20 mouse cellular contexts compared by ENCODE assay signal in the genomic region with DNA sequence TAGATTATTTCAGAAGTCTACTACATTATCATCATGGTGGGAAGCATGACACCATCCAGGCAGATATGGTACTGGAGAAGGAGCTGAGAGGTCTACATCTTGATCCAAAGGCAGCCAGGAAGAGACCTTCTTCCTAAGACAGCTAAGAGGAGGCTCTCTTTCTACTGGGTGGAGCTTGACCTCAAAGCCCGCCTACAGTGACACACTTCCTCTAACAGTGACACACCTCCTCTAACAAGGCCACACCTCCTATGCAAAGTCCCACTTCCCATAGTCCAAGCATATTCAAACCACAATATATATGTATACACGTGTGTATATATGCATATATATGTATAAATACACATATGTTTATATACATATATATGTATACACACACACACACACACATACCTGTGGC. TPM values are rescaled to one million over a fixed set of nuclear protein-coding genes. Genes with fewer than 3 reads are reported as not detected.
DNase-seq lines count a peak whose midpoint lies in the region; ATAC-seq and TF ChIP-seq lines count a peak whose summit lies in the region.
"Had no signal": no experiment of that assay in that cellular context is flagged by ENCODE, and none has a peak within 500 bp of the region (broad histone marks: within the 10 kb centered on the region; RNA-seq: fewer than 3 reads in every experiment).

No protein-coding gene starts in this region.

- H3K27ac ChIP-seq in liver, embryonic 12.5 days = no peak overlapping the region
- H3K27ac ChIP-seq in thymus, adult 2 months (ENCODE audit: control insufficient read depth, insufficient read depth, low read length) = no peak overlapping the region
- H3K27ac ChIP-seq: heart, embryonic 10.5 days; hindbrain, embryonic 10.5 days; intestine, embryonic 15.5 days; midbrain, embryonic 15.5 days; neural tube, embryonic 15.5 days had no signal

- H3K4me2 ChIP-seq in liver, embryonic 12.5 days = no peak overlapping the region
- H3K4me2 ChIP-seq: intestine, embryonic 15.5 days; midbrain, embryonic 15.5 days; neural tube, embryonic 15.5 days had no signal

- 77% methylated on average over 2 of the region's 2 CpGs for WGBS in liver, embryonic 12.5 days (ENCODE audit: insufficient replicate concordance)
- WGBS in thymus, adult 2 months = 98% methylated on average over 2 of the region's 2 CpGs

- peaks cover 40% of the 10 kb centered on the region for H3K4me1 ChIP-seq in liver, embryonic 12.5 days
- H3K4me1 ChIP-seq in thymus, adult 2 months (replicated peaks; ENCODE audit: control insufficient read depth, insufficient read depth, low read length) = no peaks in the 10 kb centered on the region
- H3K4me1 ChIP-seq: heart, embryonic 10.5 days; intestine, embryonic 15.5 days; midbrain, embryonic 15.5 days had no signal

- DNase-seq in A20 (ENCODE audit: low read depth, low spot score) = peak; percentile 27
- peak; percentile 6 for DNase-seq in MEL-GATA-1-ER (ENCODE audit: extremely low read depth, low read depth)
- no peak for DNase-seq in cerebellum, adult 8-10 months
- no peak for DNase-seq in thymus, adult 2 months
- DNase-seq in layer of hippocampus, postnatal 36 days = no peak
- DNase-seq: cerebellum, adult 2 months; cerebellum, postnatal 36 days; kidney, adult 8-10 months; kidney, postnatal 10 days; lung, adult 18-20 months; thymus, postnatal 4 days had no signal

- TF ChIP-seq CTCF in thymus, adult 2 months (IDR thresholded peaks at IDR 0.05; ENCODE audit: borderline replicate concordance, control insufficient read depth, extremely low read depth, insufficient read depth, low read length, poor library complexity) = no peak

- H3K9ac ChIP-seq in liver, embryonic 12.5 days = no peak overlapping the region
- H3K9ac ChIP-seq: intestine, embryonic 15.5 days; midbrain, embryonic 15.5 days; neural tube, embryonic 15.5 days had no signal

- no peaks in the 10 kb centered on the region for H3K9me3 ChIP-seq in liver, embryonic 12.5 days (replicated peaks)
- H3K9me3 ChIP-seq: heart, embryonic 10.5 days; hindbrain, embryonic 10.5 days; intestine, embryonic 15.5 days; midbrain, embryonic 15.5 days; neural tube, embryonic 15.5 days had no signal

- peaks cover 77% of the 10 kb centered on the region for H3K36me3 ChIP-seq in liver, embryonic 12.5 days
- no peaks in the 10 kb centered on the region for H3K36me3 ChIP-seq in thymus, adult 2 months (ENCODE audit: control insufficient read depth, insufficient read depth, low read length)
- H3K36me3 ChIP-seq: intestine, embryonic 15.5 days had no signal

- ATAC-seq in liver, embryonic 12.5 days = peak; percentile 69
- ATAC-seq in megakaryocyte, adult 5-6 weeks (ENCODE audit: poor library complexity, severe bottlenecking) = peak; percentile 67
- ATAC-seq: forebrain, embryonic 14.5 days; hindbrain, embryonic 16.5 days; intestine, embryonic 15.5 days; midbrain, embryonic 15.5 days had no signal

- TF ChIP-seq POLR2A in thymus, adult 2 months (IDR thresholded peaks at IDR 0.05; ENCODE audit: control insufficient read depth, extremely low read depth, insufficient read depth, low read length, poor library complexity) = no peak

- H3K27me3 ChIP-seq in liver, embryonic 12.5 days (replicated peaks) = no peaks in the 10 kb centered on the region
- H3K27me3 ChIP-seq in thymus, adult 2 months (ENCODE audit: control insufficient read depth, insufficient read depth, low read length) = no peaks in the 10 kb centered on the region
- H3K27me3 ChIP-seq: intestine, embryonic 15.5 days; midbrain, embryonic 15.5 days; neural tube, embryonic 15.5 days had no signal

- H3K4me3 ChIP-seq in liver, embryonic 12.5 days = no peak overlapping the region
- no peak overlapping the region for H3K4me3 ChIP-seq in thymus, adult 2 months (ENCODE audit: control insufficient read depth, insufficient read depth, low read length)
- H3K4me3 ChIP-seq: heart, embryonic 10.5 days; hindbrain, embryonic 10.5 days; intestine, embryonic 15.5 days; midbrain, embryonic 15.5 days; neural tube, embryonic 15.5 days had no signal

RNA-seq across cellular contexts. Expression of a gene that starts 32.5 kb away (rescaled TPM):
- polyA plus RNA-seq in liver, embryonic 12.5 days (2016; fragmentation: Nextera tagmentation; extraction: Ambion mirVana) = 31.6 and 35.2 TPM in 2 replicates
- total RNA-seq in megakaryocyte, adult 5-6 weeks (2015) = 8.9 and 12.8 TPM in 2 replicates
- total RNA-seq in megakaryocyte, adult 5-6 weeks (2017) = 11.8 and 12.1 TPM in 2 replicates
- polyA plus RNA-seq in thymus, adult 2 months (2012; rRNA removed) = 11.5 and 11.8 TPM in 2 replicates
- 10 to 100 TPM; 68.8 to 78.9 TPM for total RNA-seq in layer of hippocampus, postnatal 36 days (2021)

Comparison
In these comparisons a context has a peak if more than half of its experiments do, and no peak if none do; other contexts are left out.
1. DNase-seq: peak in A20 (single experiment) and MEL-GATA-1-ER (single experiment); none in cerebellum, adult 8-10 months (single experiment), thymus, adult 2 months (single experiment) and layer of hippocampus, postnatal 36 days (0 of 2).
2. RNA of a gene that starts 32.5 kb away (total RNA-seq): 68.8 to 78.9 TPM in layer of hippocampus, postnatal 36 days; 8.9 to 12.8 TPM in megakaryocyte, adult 5-6 weeks; every median in the first group is over 4 times any median in the second.